Mouse (Mus musculus) E14TG2a.4 (cell line): ENCODE measurements around the gene Pcsk7.

Experiments used
- CTCF ChIP-seq: conservative IDR thresholded peaks from 2 replicates; pipeline ENCODE4 v1.5.1; 2014; ENCODE audit warnings: low read length
- NANOG ChIP-seq: IDR thresholded peaks from 2 replicates; pipeline ENCODE4 v1.6.1; 2014; ENCODE audit warnings: borderline replicate concordance, low read length, mixed read lengths

DNA sequence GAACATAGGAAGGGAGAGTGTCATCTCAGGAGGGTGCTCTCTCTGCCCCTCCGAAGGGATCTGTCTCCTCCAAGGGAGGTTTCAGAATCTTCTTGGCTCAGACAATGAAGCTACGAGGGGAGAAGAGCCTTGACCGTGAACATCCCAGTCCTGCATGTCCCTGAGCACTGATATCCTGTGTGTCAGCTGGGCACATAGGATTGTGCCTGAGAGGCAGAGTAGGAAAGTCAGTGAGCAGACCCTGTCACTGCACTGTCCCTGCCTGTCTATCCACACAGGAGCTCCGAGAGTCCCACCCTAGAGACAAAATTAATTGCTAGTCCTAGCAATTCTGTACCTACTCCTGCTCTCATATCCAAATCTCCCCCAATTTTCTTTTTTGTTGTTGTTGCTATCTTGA, 45.8 kb downstream of the Pcsk7 start:
- no peak for TF ChIP-seq CTCF
- TF ChIP-seq NANOG = no peak
